Mouse (Mus musculus): Measurements from ENCODE around the gene Abhd6.

DNA sequence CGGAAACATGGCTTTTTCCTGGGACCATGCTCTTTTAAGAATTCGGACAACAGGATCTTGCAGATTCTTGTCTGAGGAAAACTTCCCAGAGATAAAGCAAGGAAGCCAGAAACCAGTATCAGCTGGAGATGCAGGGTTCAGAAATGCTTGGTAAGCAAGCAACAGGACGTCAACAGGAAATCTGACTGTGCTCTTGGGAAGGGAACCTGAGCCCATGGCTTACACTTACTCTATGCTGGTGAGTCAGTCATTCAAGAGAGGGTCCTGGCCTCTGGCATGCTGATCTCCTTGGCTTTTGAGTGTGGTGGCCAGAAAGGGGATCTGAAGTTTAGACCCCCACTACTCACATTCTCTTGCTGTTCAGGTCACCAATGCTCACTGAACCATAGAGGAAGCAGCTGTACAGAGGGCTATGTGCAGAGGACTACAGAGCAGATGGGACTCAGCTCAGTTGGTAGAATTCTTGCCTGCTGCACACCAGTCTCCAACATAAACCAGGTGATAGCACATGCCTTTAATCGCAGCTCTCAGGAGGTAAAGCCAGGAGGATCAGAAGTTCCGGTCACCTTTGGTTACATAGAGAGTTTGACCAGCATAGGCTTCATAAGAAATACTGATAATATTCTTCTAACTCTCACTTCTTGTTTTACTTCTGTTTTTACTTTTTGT lies 11.5 kb upstream of the Abhd6 start:
- no peak for TF ChIP-seq CTCF (IDR thresholded peaks at IDR 0.05 in 2 of 3, conservative IDR thresholded peaks at IDR 0.05 in 1 of 3; ENCODE audit: control insufficient read depth in 1 of 3, insufficient read depth in 1 of 3, low read depth in 2 of 3, low read length in 3 of 3, poor library complexity in 1 of 3, severe bottlenecking in 1 of 3)
- TF ChIP-seq TCF12 (IDR thresholded peaks at IDR 0.05; ENCODE audit: low read depth, low read length): no peak
- TF ChIP-seq POLR2A (IDR thresholded peaks at IDR 0.05; ENCODE audit: control insufficient read depth in 1 of 2, insufficient read depth in 1 of 2, low read depth in 1 of 2, low read length in 2 of 2, poor library complexity in 1 of 2): no peak
